ENCODE assay signal across 8 mouse cellular contexts in the genomic region with DNA sequence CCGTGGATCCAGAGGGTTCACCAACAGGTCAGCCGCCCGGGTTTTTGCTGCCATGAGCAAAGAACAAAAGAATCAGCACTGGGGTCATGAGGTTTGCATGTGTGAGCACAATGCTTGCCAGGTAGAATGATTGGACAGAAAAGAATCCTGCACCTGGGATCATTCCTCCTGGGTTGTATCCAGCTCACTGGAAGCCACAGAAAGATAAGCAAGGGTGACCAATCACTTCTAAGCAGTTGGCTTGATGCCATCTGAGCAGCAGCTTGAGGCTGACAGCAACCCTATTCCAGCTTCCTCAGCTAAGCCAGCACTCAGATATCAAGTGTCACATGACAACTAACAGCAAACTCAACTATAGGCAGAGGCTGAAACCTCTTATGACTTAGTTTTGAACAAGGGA.
DNase-seq lines count a peak whose midpoint lies in the region; ATAC-seq and TF ChIP-seq lines count a peak whose summit lies in the region.

No protein-coding gene starts in this region.

- peak overlapping the region; percentile 21 for H3K27ac ChIP-seq in intestine, postnatal 0 days (ENCODE audit: low read depth, low read length)
- H3K27ac ChIP-seq in neural tube, embryonic 13.5 days (replicated peaks), result peak overlapping the region; percentile 46

- TF ChIP-seq CTCF in intestine, postnatal 0 days (IDR thresholded peaks at IDR 0.05; ENCODE audit: low read depth), result no peak

- peak; percentile 13 for DNase-seq in embryo, embryonic 11.5 days (ENCODE audit: low read depth, low spot score)
- no peak for DNase-seq in embryo, embryonic 10.5 days (ENCODE audit: low spot score)
- DNase-seq in 416B (ENCODE audit: low read depth), result peak; percentile 87
- no peak for DNase-seq in frontal cortex, postnatal 25 days (ENCODE audit: low spot score in 2 of 2)

- no peak overlapping the region for H3K4me3 ChIP-seq in intestine, postnatal 0 days (ENCODE audit: low read depth, low read length)
- H3K4me3 ChIP-seq in neural tube, embryonic 13.5 days, result no peak overlapping the region

- 30% methylated on average over 3 of the region's 3 CpGs for WGBS in intestine, postnatal 0 days
- 48% methylated on average over 3 of the region's 3 CpGs for WGBS in neural tube, embryonic 13.5 days

- H3K9ac ChIP-seq in intestine, postnatal 0 days (ENCODE audit: low read depth, low read length), result no peak overlapping the region
- peak overlapping the region; percentile 13; the same call in 1 of the 2 replicates for H3K9ac ChIP-seq in neural tube, embryonic 13.5 days

- no peaks in the 10 kb centered on the region for H3K4me1 ChIP-seq in intestine, postnatal 0 days (replicated peaks; ENCODE audit: control insufficient read depth, insufficient read depth, low read length)
- H3K4me1 ChIP-seq in neural tube, embryonic 13.5 days (replicated peaks), result peaks cover 25% of the 10 kb centered on the region

- no peaks in the 10 kb centered on the region for H3K9me3 ChIP-seq in intestine, postnatal 0 days (ENCODE audit: control insufficient read depth)
- H3K9me3 ChIP-seq in neural tube, embryonic 13.5 days, result no peaks in the 10 kb centered on the region

- H3K36me3 ChIP-seq in intestine, postnatal 0 days (ENCODE audit: control insufficient read depth, insufficient read depth), result peaks cover 50% of the 10 kb centered on the region
- H3K36me3 ChIP-seq in neural tube, embryonic 13.5 days, result peaks cover 45% of the 10 kb centered on the region

- H3K4me2 ChIP-seq in intestine, postnatal 0 days (replicated peaks; ENCODE audit: low read depth), result no peak overlapping the region
- no peak overlapping the region for H3K4me2 ChIP-seq in neural tube, embryonic 13.5 days

- ATAC-seq in common myeloid progenitor, adult 5-6 weeks (replicated peaks; ENCODE audit: low read depth, poor library complexity, severe bottlenecking), result peak; percentile 73
- ATAC-seq in intestine, postnatal 0 days, result peak; percentile 94
- ATAC-seq in neural tube, embryonic 13.5 days (ENCODE audit: low read depth), result peak; percentile 32; the same call in 1 of the 2 replicates
- no peak for ATAC-seq in activated CD4-positive, CD25-positive, alpha-beta regulatory T cell, adult 4 months

- H3K27me3 ChIP-seq in intestine, postnatal 0 days (replicated peaks; ENCODE audit: control insufficient read depth, insufficient read depth, low read length), result no peaks in the 10 kb centered on the region
- H3K27me3 ChIP-seq in neural tube, embryonic 13.5 days, result no peaks in the 10 kb centered on the region

Comparison
In these comparisons a context has a peak if more than half of its experiments do, and no peak if none do; other contexts are left out.
1. DNase-seq: peak in embryo, embryonic 11.5 days (single experiment) and 416B (single experiment); none in embryo, embryonic 10.5 days (single experiment) and frontal cortex, postnatal 25 days (0 of 2).